Mouse (Mus musculus): Measurements from ENCODE around the gene Rtn4rl1. TPM values are rescaled to one million over a fixed set of nuclear protein-coding genes. Genes with fewer than 3 reads are reported as not detected.

Gene Rtn4rl1
- polyA plus RNA-seq, 1 experiment: 0.96 TPM

- Histone ChIP-seq H3K9me3 (replicated peaks; ENCODE audit: control insufficient read depth, insufficient read depth, low read length, poor library complexity, severe bottlenecking) (no peaks in the 10 kb centered on the region), H3K27ac (ENCODE audit: insufficient read depth, low read length) (no peak overlapping the region), H3K36me3 (ENCODE audit: control insufficient read depth, insufficient read depth, low read length, poor library complexity, severe bottlenecking) (peaks cover 14% of the 10 kb centered on the region)
Measured at GRCm38 (mm10) chr11:75178011-75178410, 15.6 kb upstream of the Rtn4rl1 start.

GRCm38 (mm10) chr11:75178672-75179208 lies 14.8 kb upstream of the Rtn4rl1 start, which contains the start of gene Ovca2:
Gene Ovca2 (minus strand): TSS chr11:75178835.
- no peak within 1 kb of the TSS for H3K27ac ChIP-seq (ENCODE audit: insufficient read depth, low read length)

More at GRCm38 (mm10) chr11:75178011-75178410, 15.6 kb upstream of the Rtn4rl1 start:
- Histone ChIP-seq H3K4me3 (ENCODE audit: low read depth, low read length) (peak overlapping the region; percentile 77), H3K27me3 (ENCODE audit: control insufficient read depth, insufficient read depth, low read length, poor library complexity, severe bottlenecking) (no peaks in the 10 kb centered on the region), H3K4me1 (ENCODE audit: control insufficient read depth, insufficient read depth, low read length) (no peaks in the 10 kb centered on the region), H3K9ac (ENCODE audit: low read depth, poor library complexity, severe bottlenecking) (peak overlapping the region; percentile 71)
- no peak for TF ChIP-seq POLR2A (IDR thresholded peaks at IDR 0.05; ENCODE audit: insufficient read depth, low read length)
- no peak for TF ChIP-seq EP300 (IDR thresholded peaks at IDR 0.05; ENCODE audit: insufficient read depth, low read depth, low read length)
- no peak for TF ChIP-seq CTCF (IDR thresholded peaks at IDR 0.05; ENCODE audit: low read depth, low read length)

DNA sequence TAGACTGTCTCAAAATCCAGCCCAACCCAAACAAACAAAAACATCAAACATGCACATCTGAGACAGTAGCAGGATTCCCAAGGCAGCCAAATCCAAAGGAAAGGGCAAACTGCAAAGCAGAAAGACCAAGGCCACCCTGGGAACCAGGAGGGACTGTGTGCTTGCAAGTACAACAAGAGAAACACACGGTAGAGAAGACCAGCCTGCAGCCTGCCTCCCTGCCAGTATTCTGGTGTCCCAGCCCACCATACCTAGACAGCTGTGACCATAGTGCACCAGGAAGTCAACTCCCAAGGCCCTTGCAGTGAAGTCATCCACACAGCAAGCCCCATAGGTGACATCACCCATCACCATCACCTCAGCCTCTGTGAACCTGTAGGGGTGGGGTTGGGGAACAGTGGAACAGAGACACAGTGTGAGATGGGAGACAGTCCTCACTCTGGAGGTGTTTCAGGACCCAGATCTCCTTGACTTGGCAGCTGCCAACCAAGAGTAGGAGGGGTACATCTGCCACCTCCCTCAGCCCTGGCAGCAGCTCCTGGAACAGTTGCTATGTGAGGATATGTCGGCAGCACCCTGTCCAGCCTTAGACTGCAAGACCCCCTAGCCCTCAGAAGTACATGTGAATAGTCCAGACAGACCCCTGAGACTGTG lies 9.5 kb upstream of the Rtn4rl1 start:
- H3K4me3 ChIP-seq (ENCODE audit: low read depth, low read length): no peak overlapping the region
- no peaks in the 10 kb centered on the region for H3K9me3 ChIP-seq (replicated peaks; ENCODE audit: control insufficient read depth, insufficient read depth, low read length, poor library complexity, severe bottlenecking)
- TF ChIP-seq POLR2A (IDR thresholded peaks at IDR 0.05; ENCODE audit: insufficient read depth, low read length) (no peak), CTCF (IDR thresholded peaks at IDR 0.05; ENCODE audit: low read depth, low read length) (no peak)
- H3K27me3 ChIP-seq (ENCODE audit: control insufficient read depth, insufficient read depth, low read length, poor library complexity, severe bottlenecking): no peaks in the 10 kb centered on the region
- H3K9ac ChIP-seq (ENCODE audit: low read depth, poor library complexity, severe bottlenecking): no peak overlapping the region
- no peak overlapping the region for H3K27ac ChIP-seq (ENCODE audit: insufficient read depth, low read length)
- peaks cover 6% of the 10 kb centered on the region; the same call in 1 of the 2 replicates for H3K36me3 ChIP-seq (ENCODE audit: control insufficient read depth, insufficient read depth, low read length, poor library complexity, severe bottlenecking)
- H3K4me1 ChIP-seq (ENCODE audit: control insufficient read depth, insufficient read depth, low read length): no peaks in the 10 kb centered on the region

More at GRCm38 (mm10) chr11:75178672-75179208, 14.8 kb upstream of the Rtn4rl1 start, which contains the start of gene Ovca2:
- Histone ChIP-seq H3K9me3 (replicated peaks; ENCODE audit: control insufficient read depth, insufficient read depth, low read length, poor library complexity, severe bottlenecking) (no peaks in the 10 kb centered on the region), H3K4me1 (ENCODE audit: control insufficient read depth, insufficient read depth, low read length) (no peaks in the 10 kb centered on the region), H3K36me3 (ENCODE audit: control insufficient read depth, insufficient read depth, low read length, poor library complexity, severe bottlenecking) (peaks cover 14% of the 10 kb centered on the region), H3K9ac (ENCODE audit: low read depth, poor library complexity, severe bottlenecking) (peak within 1 kb of the TSS; percentile 71), H3K4me3 (ENCODE audit: low read depth, low read length) (peak within 1 kb of the TSS; percentile 77), H3K27me3 (ENCODE audit: control insufficient read depth, insufficient read depth, low read length, poor library complexity, severe bottlenecking) (no peaks in the 10 kb centered on the region)
- TF ChIP-seq EP300 (IDR thresholded peaks at IDR 0.05; ENCODE audit: insufficient read depth, low read depth, low read length) (no peak), POLR2A (IDR thresholded peaks at IDR 0.05; ENCODE audit: insufficient read depth, low read length) (peak; percentile 78), CTCF (IDR thresholded peaks at IDR 0.05; ENCODE audit: low read depth, low read length) (peak; percentile 63)

DNA sequence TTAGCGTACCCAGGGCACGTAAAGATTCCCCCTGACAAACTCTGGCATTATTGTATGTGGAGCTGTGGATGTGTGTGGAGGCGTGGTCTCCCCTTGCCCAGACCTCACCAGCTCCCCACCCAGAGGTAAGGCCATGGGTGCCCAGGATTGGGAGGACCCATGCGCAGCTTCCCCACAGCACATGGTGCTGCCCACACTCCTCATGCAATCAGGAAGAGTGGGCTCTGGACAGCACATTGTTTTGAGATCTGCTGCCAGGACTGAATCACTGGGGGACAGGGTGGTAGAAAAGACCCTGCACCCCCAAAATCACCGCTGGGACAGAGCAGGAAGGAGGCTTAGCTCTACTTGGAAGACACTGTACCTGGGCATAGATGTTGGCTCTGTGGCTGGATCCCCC lies 9.0 kb upstream of the Rtn4rl1 start:
- H3K9me3 ChIP-seq (replicated peaks; ENCODE audit: control insufficient read depth, insufficient read depth, low read length, poor library complexity, severe bottlenecking): no peaks in the 10 kb centered on the region
- peaks cover 6% of the 10 kb centered on the region; the same call in 1 of the 2 replicates for H3K36me3 ChIP-seq (ENCODE audit: control insufficient read depth, insufficient read depth, low read length, poor library complexity, severe bottlenecking)
- H3K27ac ChIP-seq (ENCODE audit: insufficient read depth, low read length): no peak overlapping the region
- H3K9ac ChIP-seq (ENCODE audit: low read depth, poor library complexity, severe bottlenecking): no peak overlapping the region
- H3K4me1 ChIP-seq (ENCODE audit: control insufficient read depth, insufficient read depth, low read length): no peaks in the 10 kb centered on the region
- no peak overlapping the region for H3K4me3 ChIP-seq (ENCODE audit: low read depth, low read length)
- H3K27me3 ChIP-seq (ENCODE audit: control insufficient read depth, insufficient read depth, low read length, poor library complexity, severe bottlenecking): no peaks in the 10 kb centered on the region
- no peak for TF ChIP-seq POLR2A (IDR thresholded peaks at IDR 0.05; ENCODE audit: insufficient read depth, low read length)
- no peak for TF ChIP-seq EP300 (IDR thresholded peaks at IDR 0.05; ENCODE audit: insufficient read depth, low read depth, low read length)
- TF ChIP-seq CTCF (IDR thresholded peaks at IDR 0.05; ENCODE audit: low read depth, low read length): no peak

GRCm38 (mm10) chr11:75184986-75185385 lies 8.6 kb upstream of the Rtn4rl1 start:
- Histone ChIP-seq H3K27ac (ENCODE audit: insufficient read depth, low read length) (no peak overlapping the region), H3K36me3 (ENCODE audit: control insufficient read depth, insufficient read depth, low read length, poor library complexity, severe bottlenecking) (peaks cover 6% of the 10 kb centered on the region; the same call in 1 of the 2 replicates), H3K9ac (ENCODE audit: low read depth, poor library complexity, severe bottlenecking) (no peak overlapping the region), H3K9me3 (replicated peaks; ENCODE audit: control insufficient read depth, insufficient read depth, low read length, poor library complexity, severe bottlenecking) (no peaks in the 10 kb centered on the region), H3K27me3 (ENCODE audit: control insufficient read depth, insufficient read depth, low read length, poor library complexity, severe bottlenecking) (no peaks in the 10 kb centered on the region), H3K4me3 (ENCODE audit: low read depth, low read length) (no peak overlapping the region), H3K4me1 (ENCODE audit: control insufficient read depth, insufficient read depth, low read length) (no peaks in the 10 kb centered on the region)
- no peak for TF ChIP-seq CTCF (IDR thresholded peaks at IDR 0.05; ENCODE audit: low read depth, low read length)
- no peak for TF ChIP-seq POLR2A (IDR thresholded peaks at IDR 0.05; ENCODE audit: insufficient read depth, low read length)
- no peak for TF ChIP-seq EP300 (IDR thresholded peaks at IDR 0.05; ENCODE audit: insufficient read depth, low read depth, low read length)
